Mouse (Mus musculus): Measurements from ENCODE around the gene B430305J03Rik.

- no peak for TF ChIP-seq CTCF (IDR thresholded peaks at IDR 0.05; ENCODE audit: low read depth)
- no peak for TF ChIP-seq EP300 (IDR thresholded peaks at IDR 0.05; ENCODE audit: low read depth)
Observed at GRCm38 (mm10) chr3:61395382-61395781, 29.6 kb upstream of the B430305J03Rik start.
